9 mouse cellular contexts compared by ENCODE assay signal in genomic region chr13:42403231-42404020, GRCm38 (mm10).
DNase-seq lines count a peak whose midpoint lies in the region; ATAC-seq and TF ChIP-seq lines count a peak whose summit lies in the region.
"Had no signal": no experiment of that assay in that cellular context is flagged by ENCODE, and none has a peak within 500 bp of the region (broad histone marks: within the 10 kb centered on the region; RNA-seq: fewer than 3 reads in every experiment).

No protein-coding gene starts in this region.

- H3K27me3 ChIP-seq in myocyte (ENCODE audit: control insufficient read depth, insufficient read depth, insufficient read length), result no peaks in the 10 kb centered on the region
- no peaks in the 10 kb centered on the region for H3K27me3 ChIP-seq in limb, embryonic 10.5 days (ENCODE audit: low read depth, poor library complexity, severe bottlenecking)
- H3K27me3 ChIP-seq: limb, embryonic 15.5 days had no signal

- H3K27ac ChIP-seq in limb, embryonic 10.5 days, result no peak overlapping the region
- H3K27ac ChIP-seq: limb, embryonic 15.5 days had no signal

- no peak overlapping the region for H3K4me3 ChIP-seq in myocyte
- no peak overlapping the region for H3K4me3 ChIP-seq in limb, embryonic 10.5 days
- H3K4me3 ChIP-seq: limb, embryonic 15.5 days had no signal

- no peaks in the 10 kb centered on the region for H3K9me3 ChIP-seq in limb, embryonic 10.5 days (replicated peaks)
- H3K9me3 ChIP-seq: limb, embryonic 15.5 days had no signal

- intact Hi-C loops in heart, postnatal 36 days (cut with DNase I), result loop anchor here (5.0 kb wide), 1 partner anchor 134 kb away; no protein-coding TSS in a partner anchor

- no peaks in the 10 kb centered on the region for H3K36me3 ChIP-seq in myocyte (ENCODE audit: control insufficient read depth, insufficient read depth)
- no peaks in the 10 kb centered on the region for H3K36me3 ChIP-seq in limb, embryonic 10.5 days
- H3K36me3 ChIP-seq: limb, embryonic 15.5 days had no signal

- H3K4me2 ChIP-seq in myocyte (ENCODE audit: low read depth), result peak overlapping the region; percentile 14
- H3K4me2 ChIP-seq: limb, embryonic 15.5 days had no signal

- WGBS in limb, embryonic 10.5 days, result 92% methylated on average over 3 of the region's 3 CpGs

- peak; percentile 9 for DNase-seq in ovary, postnatal 36 days (ENCODE audit: low spot score)
- no peak for DNase-seq in ovary, postnatal 14 days (ENCODE audit: low spot score)
- DNase-seq in cerebellum, adult 9-11 months, result peak; percentile 55
- DNase-seq in heart, postnatal 36 days, result peak; percentile 40 to 45
- DNase-seq in limb, embryonic 10.5 days (ENCODE audit: low spot score), result no peak

- no peaks in the 10 kb centered on the region for H3K4me1 ChIP-seq in limb, embryonic 10.5 days
- H3K4me1 ChIP-seq: limb, embryonic 15.5 days had no signal

- ATAC-seq in inflammation-experienced regulatory T-cells, adult 6 months, result no peak
- ATAC-seq in megakaryocyte, adult 5-6 weeks (ENCODE audit: poor library complexity, severe bottlenecking), result no peak

- no peak overlapping the region for H3ac ChIP-seq in myocyte (ENCODE audit: control insufficient read depth, insufficient read length)

- no peak for TF ChIP-seq POLR2A in myocyte (IDR thresholded peaks at IDR 0.05; ENCODE audit: insufficient read length, low read depth)

- no peaks in the 10 kb centered on the region for H3K79me2 ChIP-seq in myocyte (ENCODE audit: control insufficient read depth, insufficient read depth)

TF ChIP-seq in myocyte, 11 proteins besides CTCF, POLR2A, EP300 and RAD21:
- TF ChIP-seq USF1 (IDR thresholded peaks at IDR 0.05; ENCODE audit: low read depth), result no peak
- no peak for TF ChIP-seq SRF (IDR thresholded peaks at IDR 0.05; ENCODE audit: control insufficient read depth, insufficient read length, low read depth)
- TF ChIP-seq E2F4 (IDR thresholded peaks at IDR 0.05; ENCODE audit: insufficient read depth), result no peak
- no peak for TF ChIP-seq MYOD1 (IDR thresholded peaks at IDR 0.05; ENCODE audit: control insufficient read depth in 1 of 3, insufficient read length in 2 of 3, low read depth in 2 of 3)
- no peak for TF ChIP-seq TCF12 (IDR thresholded peaks at IDR 0.05; ENCODE audit: insufficient read depth, poor library complexity, severe bottlenecking)
- TF ChIP-seq POLR2AphosphoS2 (IDR thresholded peaks at IDR 0.05; ENCODE audit: insufficient read length, low read depth), result no peak
- no peak for TF ChIP-seq TCF3 (IDR thresholded peaks at IDR 0.05; ENCODE audit: insufficient read length, low read depth)
- TF ChIP-seq MYOG (IDR thresholded peaks at IDR 0.05; ENCODE audit: control insufficient read depth in 1 of 3, insufficient read depth in 1 of 3, insufficient read length in 2 of 3, low read depth in 2 of 3), result no peak
- TF ChIP-seq REST (IDR thresholded peaks at IDR 0.05; ENCODE audit: insufficient read depth, insufficient read length), result no peak
- no peak for TF ChIP-seq MAX (IDR thresholded peaks at IDR 0.05; ENCODE audit: low read depth)
- TF ChIP-seq CEBPB (IDR thresholded peaks at IDR 0.05; ENCODE audit: insufficient read depth, poor library complexity, severe bottlenecking), result no peak

Comparison
In these comparisons a context has a peak if more than half of its experiments do, and no peak if none do; other contexts are left out.
1. DNase-seq: peak in ovary, postnatal 36 days (single experiment), cerebellum, adult 9-11 months (single experiment) and heart, postnatal 36 days (2 of 2); none in ovary, postnatal 14 days (single experiment) and limb, embryonic 10.5 days (single experiment).